Mouse (Mus musculus) cerebellum, adult 2 months (tissue): ENCODE measurements at regions not wholly inside any gene's neighbourhood (a gene's known extent, or its start where the extent isn't known, plus 50 kb on each side); places are given as distances from the start of the nearest gene placed in this dataset.

Experiments
- CTCF ChIP-seq: fragments of 200-500 bp; IDR thresholded peaks from 2 replicates; pipeline ENCODE4 v1.5.1; 2011; ENCODE audit warnings: low read depth, mild to moderate bottlenecking, control low read depth, low read length, moderate library complexity, borderline replicate concordance; ENCODE audit not compliant: insufficient read depth
- POLR2A ChIP-seq: fragments of 200-500 bp; IDR thresholded peaks from 2 replicates; pipeline ENCODE4 v1.6.1; 2011; ENCODE audit warnings: low read length, control low read depth, borderline replicate concordance; ENCODE audit not compliant: insufficient read depth

DNA sequence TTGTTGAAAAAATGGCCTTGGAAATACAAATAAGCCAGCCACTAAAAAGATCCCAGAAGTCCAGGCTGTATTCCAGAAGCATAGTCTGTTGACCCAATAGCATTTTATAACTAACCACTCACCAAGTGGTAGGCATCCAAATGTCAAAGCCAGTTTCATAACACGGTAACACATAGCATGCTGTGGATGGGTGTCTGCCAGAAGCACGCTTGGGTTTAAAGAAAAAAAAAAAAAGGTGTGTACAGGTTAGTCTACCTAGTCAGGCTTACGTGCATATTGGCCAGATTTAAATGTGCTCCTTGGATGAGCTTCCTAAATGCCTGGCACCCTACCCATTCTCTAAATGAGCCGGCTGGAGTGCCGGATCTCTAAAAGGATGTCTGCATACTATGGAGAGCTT lies 194.0 kb upstream of the Dio2 start:
- TF ChIP-seq POLR2A (no peak), CTCF (no peak)
